Mouse (Mus musculus): ENCODE measurements around the gene Hist1h2bl.
"Not testable (repeated sequence)": the region's sequence is repeated elsewhere in the genome, so short reads cannot be mapped to it uniquely, and the experiment has no call there.

Hist1h2bl gene

DNA sequence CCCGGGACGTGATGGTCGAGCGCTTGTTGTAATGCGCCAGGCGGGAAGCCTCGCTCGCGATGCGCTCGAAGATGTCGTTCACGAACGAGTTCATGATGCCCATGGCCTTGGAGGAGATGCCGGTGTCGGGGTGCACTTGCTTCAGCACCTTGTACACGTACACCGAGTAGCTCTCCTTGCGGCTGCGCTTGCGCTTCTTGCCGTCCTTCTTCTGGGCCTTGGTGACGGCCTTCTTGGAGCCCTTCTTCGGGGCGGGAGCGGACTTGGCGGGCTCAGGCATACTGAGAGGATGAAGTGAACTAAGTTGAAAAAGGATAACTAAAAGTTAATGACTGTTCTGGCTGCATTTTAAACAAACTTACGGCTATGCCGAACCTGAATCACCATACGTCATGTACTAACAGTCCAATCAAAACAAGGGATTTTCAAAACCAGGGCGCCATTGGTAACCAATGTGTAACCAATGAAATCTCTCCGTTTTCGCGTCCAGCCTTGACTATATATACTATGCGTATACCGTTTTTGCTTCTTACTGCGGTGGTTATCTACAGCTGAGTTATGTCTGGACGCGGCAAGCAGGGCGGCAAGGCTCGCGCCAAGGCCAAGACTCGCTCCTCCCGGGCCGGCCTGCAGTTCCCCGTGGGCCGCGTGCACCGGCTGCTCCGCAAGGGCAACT is at the start of gene Hist1h2bl, which contains the start of gene Hist1h2ai:
Gene Hist1h2bl (minus strand): TSS at position 280 of the 676 bp plus-strand sequence.
Gene Hist1h2ai (plus strand): TSS at position 559 of the 676 bp plus-strand sequence.
- peak; percentile 62 to 82 for DNase-seq

DNA sequence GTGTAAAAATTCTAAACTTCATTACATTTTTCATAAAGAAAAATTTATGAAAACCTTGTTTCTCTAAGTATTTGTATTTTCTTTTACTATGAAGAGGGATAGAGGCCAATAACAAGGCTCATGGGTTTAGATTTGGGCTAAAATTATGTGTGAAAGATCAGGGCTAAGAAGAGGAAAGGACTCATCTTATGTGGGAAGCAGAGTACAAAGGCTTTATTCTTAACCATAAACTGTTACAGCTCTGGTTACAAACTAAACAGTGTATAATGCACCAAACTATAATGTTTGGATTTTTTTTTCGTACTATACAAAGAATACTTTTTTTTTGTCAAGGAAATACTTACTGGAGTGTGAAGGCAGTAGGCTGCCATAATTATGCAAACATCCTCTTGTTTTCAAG is 39.8 kb upstream of the Hist1h2bl start:
- DNase-seq = no peak

DNA sequence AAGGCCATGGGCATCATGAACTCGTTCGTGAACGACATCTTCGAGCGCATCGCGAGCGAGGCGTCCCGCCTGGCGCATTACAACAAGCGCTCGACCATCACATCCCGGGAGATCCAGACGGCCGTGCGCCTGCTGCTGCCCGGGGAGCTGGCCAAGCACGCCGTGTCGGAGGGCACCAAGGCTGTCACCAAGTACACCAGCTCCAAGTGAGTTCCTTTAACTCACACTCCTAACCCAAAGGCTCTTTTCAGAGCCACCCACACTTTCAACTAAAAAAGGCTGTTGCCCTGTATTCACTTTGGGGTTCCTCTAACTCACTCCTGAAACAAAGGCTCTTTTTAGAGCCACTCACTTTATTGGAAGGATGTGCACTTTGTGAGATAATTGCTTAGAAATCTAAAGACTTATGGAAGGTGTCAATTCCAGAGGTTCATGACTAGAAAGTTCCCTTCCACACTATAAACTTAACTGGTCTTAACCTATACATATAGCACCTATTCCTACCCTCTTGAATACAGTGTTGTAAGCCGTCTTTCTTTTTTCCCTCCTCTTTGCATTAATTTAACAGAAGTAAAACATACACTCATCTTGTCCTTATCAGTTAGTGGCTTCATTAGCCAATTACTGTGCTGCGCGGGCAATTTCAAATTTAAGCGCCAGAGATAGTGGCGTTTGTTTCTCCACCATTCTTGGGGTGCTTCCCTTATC is 38.5 kb upstream of the Hist1h2bl start:
- not testable (repeated sequence) for DNase-seq

DNA sequence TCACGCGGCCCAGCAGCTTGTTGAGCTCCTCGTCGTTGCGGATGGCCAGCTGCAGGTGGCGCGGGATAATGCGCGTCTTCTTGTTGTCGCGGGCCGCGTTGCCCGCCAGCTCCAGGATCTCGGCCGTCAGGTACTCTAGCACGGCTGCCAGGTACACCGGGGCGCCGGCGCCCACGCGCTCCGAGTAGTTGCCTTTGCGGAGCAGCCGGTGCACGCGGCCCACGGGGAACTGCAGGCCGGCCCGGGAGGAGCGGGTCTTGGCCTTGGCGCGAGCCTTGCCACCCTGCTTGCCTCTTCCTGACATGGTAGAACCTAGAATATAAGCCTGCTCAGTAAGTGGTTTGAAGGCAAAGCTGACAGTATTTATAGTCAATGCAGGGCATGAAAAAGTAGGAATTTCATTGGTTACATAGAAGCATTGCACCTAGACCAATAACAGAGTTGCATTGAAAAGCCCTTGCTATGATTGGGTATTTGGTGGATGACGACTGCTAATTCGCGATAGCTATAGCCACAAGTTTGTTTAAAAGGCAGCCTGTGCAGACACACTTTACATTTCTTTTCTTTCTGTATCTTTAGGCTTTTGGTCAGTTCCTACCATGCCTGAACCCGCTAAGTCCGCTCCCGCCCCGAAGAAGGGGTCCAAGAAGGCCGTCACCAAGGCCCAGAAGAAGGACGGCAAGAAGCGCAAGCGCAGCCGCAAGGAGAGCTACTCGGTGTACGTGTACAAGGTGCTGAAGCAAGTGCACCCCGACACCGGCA is 37.8 kb upstream of the Hist1h2bl start, which contains the start of the genes Hist1h2ak and Hist1h2bn:
Gene Hist1h2ak (minus strand): TSS at position 304 of the 762 bp plus-strand sequence.
Gene Hist1h2bn (plus strand): TSS at position 600 of the 762 bp plus-strand sequence.
- DNase-seq = peak; percentile 18 to 59

DNA sequence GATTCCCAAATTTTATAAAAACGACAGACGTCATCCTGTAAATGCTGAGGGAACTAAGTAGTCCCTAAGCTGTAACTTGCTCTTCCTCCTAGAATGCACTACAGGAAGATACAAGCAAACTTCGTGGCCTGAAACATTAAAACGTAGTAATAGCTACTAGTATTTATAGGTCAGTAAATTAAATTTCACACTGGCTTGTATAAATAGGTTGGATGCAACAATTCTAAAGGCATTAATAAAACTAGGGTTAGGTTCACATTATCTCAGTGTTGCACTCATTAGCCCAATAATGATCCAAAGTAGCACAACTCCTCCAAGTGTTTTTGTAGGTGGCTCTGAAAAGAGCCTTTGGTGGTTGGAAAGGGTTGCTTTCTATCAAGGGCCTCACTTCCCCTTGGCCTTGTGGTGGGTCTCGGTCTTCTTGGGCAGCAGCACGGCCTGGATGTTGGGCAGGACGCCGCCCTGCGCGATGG is 37.1 kb upstream of the Hist1h2bl start:
- no peak for DNase-seq

DNA sequence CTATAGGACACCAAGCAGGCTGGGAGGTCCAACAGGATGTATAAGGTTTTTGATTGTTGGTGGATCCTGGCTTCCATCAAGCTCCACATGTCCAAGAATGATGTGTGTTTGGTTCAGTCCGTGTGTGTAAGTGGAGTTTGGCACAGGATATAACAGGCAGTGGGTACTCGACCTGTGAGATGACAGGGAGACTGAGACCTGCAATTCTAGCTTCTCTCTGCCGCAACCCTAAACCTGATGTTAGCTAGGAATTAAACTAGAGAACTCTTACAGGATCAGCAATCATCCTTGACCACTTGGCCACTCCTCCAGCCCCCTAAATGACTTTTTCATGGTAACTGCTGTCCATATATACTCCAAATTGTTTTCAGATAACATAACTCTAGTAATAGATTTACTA is 36.4 kb upstream of the Hist1h2bl start:
- DNase-seq = no peak

DNA sequence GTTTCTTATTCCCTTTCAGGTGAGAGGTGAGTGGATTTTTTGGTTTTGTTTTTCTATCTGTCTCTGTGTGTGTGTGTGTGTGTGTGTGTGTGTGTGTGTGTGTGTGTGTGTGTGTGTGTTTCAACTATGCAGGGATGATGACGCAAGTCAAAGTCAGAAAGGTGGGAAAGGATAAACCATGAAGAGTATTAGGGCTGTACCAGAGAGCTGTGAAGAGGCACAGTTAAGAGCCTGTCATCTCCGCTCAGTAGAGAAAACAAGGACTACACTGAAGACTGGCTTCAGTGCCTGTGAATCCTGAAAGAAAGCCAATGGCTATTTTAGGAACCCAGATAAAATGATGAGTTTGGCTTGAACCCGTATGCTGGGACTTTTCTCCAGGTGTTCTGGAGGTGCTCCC is 35.9 kb upstream of the Hist1h2bl start:
- no peak for DNase-seq

DNA sequence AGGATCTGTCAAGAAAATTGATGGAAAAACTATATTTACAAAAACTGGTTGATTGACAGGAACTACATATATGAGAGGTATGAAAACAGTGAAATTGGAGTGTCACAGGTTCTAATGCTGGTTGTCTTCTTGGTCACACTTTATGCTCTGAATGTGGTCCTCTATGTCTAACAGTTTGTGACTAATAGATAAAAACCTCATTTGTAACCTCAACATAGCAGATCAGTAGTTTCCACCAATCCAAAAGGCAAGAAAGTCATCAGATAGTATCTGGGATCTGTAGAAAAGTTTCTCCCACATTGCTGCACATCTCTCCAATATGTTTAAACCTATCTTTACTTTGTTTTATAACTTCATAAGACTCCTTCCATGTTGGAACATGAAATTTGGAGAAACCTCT is 35.5 kb upstream of the Hist1h2bl start:
- no peak for DNase-seq

DNA sequence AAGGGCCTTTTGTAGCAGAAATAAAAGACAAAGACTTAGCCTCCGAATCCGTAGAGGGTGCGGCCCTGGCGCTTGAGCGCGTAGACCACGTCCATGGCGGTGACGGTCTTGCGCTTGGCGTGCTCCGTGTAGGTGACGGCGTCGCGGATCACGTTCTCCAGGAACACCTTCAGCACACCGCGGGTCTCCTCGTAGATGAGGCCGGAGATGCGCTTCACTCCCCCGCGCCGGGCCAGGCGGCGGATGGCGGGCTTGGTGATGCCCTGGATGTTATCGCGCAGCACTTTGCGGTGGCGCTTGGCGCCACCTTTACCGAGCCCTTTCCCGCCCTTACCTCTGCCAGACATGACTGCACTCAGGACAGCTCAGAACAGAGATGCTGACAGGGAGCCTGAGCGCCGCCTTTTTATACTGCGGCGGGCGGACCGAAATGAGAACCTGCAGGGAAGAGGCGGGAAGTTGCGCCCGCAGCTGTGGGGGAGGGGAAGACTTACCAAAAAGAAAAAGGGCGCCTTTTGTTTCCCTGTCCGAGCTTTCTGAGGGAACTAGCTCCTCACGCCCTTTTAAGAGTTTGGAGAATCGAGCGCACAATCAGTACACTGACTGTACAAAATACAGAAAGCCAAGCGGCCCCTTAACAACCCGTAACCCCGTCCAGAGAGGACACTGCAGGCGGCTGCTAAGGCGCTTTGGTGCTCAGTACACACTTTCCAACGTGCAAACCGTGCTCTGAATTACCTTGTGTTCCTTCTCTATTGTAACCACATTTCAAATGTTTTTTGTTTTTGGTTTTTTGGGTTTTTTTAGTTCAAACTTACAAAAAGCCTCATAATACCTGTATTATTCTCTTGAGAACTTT is 34.4 kb upstream of the Hist1h2bl start, which contains the start of gene Hist1h4k:
Gene Hist1h4k (minus strand): TSS at position 347 of the 859 bp plus-strand sequence.
- peak; percentile 78 to 84 for DNase-seq

DNA sequence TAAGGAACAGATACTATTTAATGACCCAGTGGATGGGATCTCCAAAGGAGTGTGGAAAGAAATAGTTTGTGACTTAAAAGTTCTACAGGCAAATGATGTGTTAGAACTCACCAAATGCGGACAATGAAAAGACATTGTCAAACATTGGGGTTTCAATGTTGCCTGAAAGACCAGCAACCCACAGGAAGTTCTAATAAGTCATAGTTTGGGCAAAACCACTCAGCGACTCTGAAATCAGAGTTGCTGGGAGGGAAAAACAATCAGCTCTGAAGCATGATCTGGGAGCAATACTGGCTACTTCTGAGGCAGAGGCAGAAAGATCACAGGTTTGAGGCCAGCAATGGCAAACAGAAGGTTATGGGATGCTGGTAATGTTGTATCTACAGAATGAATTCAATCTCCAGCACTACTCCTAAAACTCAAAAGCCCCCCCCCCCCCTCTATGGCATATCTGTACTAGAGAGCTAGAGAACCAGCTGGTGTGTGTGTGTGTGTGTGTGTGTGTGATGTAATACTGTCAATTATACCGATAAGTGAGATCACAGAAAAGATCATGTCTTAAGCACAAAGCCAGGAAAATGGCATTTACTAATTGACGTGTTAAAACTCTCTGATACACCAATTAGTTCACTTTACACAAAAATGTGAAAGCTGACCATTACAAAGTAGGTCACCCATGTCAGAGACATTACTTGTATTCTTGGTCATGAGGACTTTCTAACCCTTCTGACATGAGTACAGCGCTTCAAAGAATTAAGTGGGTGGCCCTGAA is 33.6 kb upstream of the Hist1h2bl start:
- no peak for DNase-seq

DNA sequence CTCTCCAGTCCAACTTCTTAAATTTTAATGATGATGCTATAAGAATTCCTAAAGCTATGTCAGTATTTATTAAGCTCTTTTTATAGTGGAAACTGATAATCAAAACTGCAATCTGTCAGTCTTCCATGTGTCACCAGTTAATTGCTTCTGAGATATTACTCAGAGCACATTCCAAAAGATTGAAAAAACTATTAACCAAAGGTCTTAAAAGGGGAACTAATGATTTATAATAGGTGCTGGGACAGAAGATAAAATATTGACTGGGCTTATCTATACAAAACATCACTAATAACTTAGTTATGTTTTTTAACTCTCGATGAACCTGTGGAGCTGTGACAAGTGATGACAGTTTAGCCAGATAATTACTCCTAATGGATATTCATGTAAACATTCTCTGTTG is 29.1 kb upstream of the Hist1h2bl start:
- DNase-seq = no peak

DNA sequence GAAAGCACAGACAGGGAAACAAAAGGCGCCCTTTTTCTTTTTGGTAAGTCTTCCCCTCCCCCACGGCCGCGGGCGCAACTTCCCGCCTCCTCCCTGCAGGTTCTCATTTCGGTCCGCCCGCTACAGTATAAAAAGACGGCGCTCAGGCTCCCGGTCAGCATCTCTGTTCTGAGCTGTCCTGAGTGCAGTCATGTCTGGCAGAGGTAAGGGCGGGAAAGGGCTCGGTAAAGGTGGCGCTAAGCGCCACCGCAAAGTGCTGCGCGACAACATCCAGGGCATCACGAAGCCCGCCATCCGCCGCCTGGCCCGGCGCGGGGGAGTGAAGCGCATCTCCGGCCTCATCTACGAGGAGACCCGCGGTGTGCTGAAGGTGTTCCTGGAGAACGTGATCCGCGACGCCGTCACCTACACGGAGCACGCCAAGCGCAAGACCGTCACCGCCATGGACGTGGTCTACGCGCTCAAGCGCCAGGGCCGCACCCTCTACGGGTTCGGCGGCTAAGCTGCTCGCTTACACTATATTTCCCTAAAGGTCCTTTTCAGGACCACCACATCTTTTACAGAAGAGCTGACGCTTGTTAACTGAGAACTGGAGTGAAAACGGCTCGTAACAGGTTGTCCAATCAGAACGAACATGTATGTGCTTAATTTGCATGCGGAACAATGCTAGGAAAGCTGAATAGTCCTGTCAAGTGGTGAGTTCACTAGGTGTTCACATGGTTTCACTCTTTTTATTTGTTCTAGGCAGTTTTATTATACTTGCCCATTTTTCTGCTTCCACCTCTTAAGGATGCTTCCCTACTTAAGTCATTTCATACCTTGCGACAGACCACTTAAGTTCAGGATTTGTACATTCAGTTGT is 19.2 kb upstream of the Hist1h2bl start, which contains the start of gene Hist1h4j:
Gene Hist1h4j (plus strand): TSS at position 159 of the 862 bp plus-strand sequence.
- peak; percentile 50 to 57 for DNase-seq

DNA sequence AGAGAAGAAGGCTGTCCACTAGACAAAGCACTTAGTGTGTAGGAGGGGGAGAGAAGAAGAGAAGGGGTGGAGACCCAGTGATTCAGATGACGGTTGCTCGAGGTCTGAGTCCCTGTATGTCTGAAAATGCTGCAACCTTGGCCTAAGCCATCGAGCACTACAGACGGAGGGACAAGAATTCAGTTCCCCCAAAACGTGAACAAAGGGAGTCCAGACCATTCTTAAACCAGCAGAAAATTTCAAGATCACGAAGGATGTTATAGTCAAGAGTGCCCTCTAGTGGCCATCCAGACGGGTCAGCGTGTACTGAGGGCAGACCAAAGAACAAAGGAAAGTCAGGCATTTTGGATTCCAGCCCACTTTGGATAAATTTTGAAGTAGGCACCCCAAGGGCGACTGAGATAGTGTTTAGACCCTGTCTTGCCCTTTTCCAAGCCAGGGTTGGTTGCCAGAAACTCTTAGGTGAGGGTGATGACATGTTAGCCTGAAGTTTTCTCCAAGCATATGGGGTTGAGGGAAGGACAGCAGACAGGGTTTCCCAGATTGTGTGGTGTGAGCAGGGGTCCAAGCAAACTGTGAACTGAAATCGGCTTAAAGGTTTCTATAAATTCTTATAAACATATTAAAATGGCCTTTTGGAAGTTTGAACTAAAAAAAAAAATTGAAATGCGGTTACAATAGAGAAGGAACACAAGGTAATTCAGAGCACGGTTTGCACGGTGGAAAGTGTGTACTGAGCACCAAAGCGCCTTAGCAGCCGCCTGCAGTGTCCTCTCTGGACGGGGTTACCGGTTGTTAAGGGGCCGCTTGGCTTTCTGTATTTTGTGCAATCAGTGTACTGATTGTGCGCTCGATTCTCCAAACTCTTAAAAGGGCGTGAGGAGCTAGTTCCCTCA is 18.3 kb upstream of the Hist1h2bl start:
- peak; percentile 62 to 82 for DNase-seq

DNA sequence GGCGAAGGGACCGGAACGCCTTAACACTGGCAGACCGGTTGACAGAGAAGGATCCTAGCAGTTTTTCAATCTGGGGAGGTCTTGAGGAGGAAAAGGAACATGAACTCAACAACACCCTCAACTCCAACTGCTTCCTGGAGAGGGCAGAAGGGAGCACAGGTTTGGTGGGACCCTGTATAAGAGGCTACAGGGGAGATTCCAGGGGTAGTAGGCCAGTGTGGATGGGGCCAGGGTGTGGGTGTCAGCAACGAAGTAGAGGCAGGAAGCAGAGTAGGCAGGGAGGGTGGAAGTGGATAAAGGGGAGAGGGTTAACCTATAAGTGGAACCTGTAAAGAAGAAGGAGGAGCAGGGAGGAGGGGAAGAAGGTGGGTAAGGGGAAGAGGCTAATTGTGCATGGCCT is 17.5 kb upstream of the Hist1h2bl start:
- DNase-seq = no peak

DNA sequence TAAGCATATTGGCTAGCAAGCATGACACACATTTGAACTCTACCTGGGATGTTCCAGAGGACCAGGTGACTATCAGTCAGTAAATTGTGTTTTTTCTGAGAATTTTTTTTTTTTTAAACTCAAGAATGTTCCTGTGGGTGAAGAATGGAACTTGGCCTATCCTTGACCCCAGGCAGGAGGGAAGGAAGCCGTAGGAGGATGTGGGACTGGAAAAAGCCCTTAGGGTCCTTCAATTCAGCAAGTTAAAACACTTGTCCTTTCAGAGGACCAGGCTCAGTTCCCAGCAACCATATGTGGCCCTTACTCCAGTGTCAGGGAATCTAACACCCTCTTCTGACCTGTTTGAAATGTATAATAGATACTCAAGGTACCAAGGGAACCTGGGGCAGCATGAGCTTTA is 13.6 kb upstream of the Hist1h2bl start:
- no peak for DNase-seq

DNA sequence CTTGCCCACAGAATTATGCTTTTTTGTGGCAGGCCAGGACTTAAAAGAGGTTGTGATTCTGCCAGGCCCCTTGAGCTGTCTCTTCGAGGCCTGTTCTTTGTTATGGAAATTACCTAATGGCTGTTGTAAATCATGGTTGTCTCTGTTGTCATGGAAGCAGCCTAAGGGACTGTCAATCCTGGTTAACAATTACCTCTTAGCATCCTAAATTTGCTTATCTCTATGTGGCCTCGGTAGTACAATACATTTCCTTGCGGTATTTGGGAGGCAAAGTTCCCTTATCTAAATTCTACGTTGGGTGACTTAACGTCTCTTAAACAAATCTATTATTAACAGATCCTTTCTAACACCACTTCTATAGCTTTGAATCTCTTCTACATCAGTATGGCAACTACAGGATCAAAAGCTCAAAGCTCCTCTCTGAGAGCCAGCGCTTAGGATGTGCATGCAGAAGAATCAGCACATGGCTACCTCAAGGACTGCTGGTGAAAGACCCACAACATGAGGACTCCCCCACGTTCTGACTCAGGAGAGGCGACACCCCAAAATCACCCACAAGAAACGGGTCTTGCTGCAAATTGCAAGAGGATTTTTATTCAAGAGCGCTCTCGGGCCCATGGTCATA is 12.1 kb upstream of the Hist1h2bl start:
- no peak for DNase-seq

DNA sequence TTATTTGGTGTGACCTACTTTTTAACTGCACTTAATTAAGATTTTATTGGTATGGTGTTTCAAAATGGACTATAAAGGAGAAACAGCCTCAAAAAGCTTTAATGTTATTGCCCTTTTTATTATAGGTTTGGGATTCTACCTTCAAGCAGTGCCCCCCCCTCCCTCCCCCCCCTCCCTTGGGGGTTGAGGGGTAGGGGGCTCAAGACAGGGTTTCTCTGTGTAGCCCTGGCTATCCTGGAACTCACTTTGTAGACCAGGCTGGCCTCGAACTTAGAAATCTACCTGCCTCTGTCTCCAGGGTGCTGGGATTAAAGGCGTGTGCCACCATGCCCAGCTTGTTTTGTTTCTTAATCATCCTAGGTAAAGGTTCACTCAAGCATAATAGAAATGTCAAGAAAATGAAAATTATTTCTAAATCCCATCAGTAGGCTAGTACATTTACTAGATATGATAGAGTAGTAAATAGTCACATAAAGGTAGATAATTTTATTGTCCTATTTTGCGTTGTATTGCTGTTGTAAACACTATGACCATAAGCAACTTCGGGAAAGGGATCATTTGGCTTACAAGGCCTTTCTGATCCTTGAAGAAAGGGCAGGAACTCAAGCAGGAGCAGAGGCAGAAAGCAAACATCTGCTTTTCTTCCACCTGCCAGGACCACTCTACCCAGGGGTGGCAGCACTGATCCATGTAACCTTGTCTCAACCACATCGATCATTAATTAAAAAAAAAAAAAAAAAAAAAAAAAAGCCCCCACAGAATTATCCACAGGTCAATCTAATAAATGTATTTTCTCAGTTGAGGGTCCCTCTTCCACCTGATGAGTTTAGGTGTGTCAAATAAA is 7.3 kb upstream of the Hist1h2bl start:
- DNase-seq = no peak
